13 mouse cellular contexts compared by ENCODE assay signal in genomic region chr16:13921063-13921462, GRCm38 (mm10). TPM values are rescaled to one million over a fixed set of nuclear protein-coding genes. Genes with fewer than 3 reads are reported as not detected.
DNase-seq lines count a peak whose midpoint lies in the region; ATAC-seq and TF ChIP-seq lines count a peak whose summit lies in the region.
"Had no signal": no experiment of that assay in that cellular context is flagged by ENCODE, and none has a peak within 500 bp of the region (broad histone marks: within the 10 kb centered on the region; RNA-seq: fewer than 3 reads in every experiment).

No protein-coding gene starts in this region.

- ATAC-seq in limb, embryonic 14.5 days (ENCODE audit: low FRiP score, low read depth), result 0 out of 2 replicates have a peak, but pooled peaks have one; percentile 19
- no peak for ATAC-seq in neural tube, embryonic 15.5 days (ENCODE audit: low FRiP score)
- ATAC-seq: forebrain, embryonic 16.5 days; intestine, embryonic 15.5 days had no signal

- H3K9me3 ChIP-seq in limb, embryonic 14.5 days (ENCODE audit: control insufficient read depth, low read length), result no peaks in the 10 kb centered on the region
- no peaks in the 10 kb centered on the region for H3K9me3 ChIP-seq in limb, embryonic 10.5 days (replicated peaks)
- 0 out of 2 replicates have a peak, but pooled peaks cover 15% of the 10 kb centered on the region for H3K9me3 ChIP-seq in neural tube, embryonic 15.5 days (replicated peaks)
- H3K9me3 ChIP-seq: intestine, embryonic 15.5 days had no signal

- no peak overlapping the region for H3K9ac ChIP-seq in limb, embryonic 14.5 days (ENCODE audit: low read depth, low read length, severe bottlenecking)
- no peak overlapping the region for H3K9ac ChIP-seq in neural tube, embryonic 15.5 days (replicated peaks)
- H3K9ac ChIP-seq: heart, embryonic 12.5 days; intestine, embryonic 15.5 days had no signal

- WGBS in limb, embryonic 14.5 days, result 85% methylated on average over 6 of the region's 6 CpGs
- 91% methylated on average over 6 of the region's 6 CpGs for WGBS in limb, embryonic 10.5 days
- WGBS in neural tube, embryonic 15.5 days, result 93% methylated on average over 6 of the region's 6 CpGs

- TF ChIP-seq CTCF in embryonic fibroblast, embryonic 13.5 days (IDR thresholded peaks at IDR 0.05; ENCODE audit: borderline replicate concordance, insufficient read depth, low read length), result peak; percentile 18; the same call in 1 of the 2 replicates

- H3K4me1 ChIP-seq in limb, embryonic 14.5 days (ENCODE audit: control insufficient read depth, insufficient read depth, low read length), result no peaks in the 10 kb centered on the region
- no peaks in the 10 kb centered on the region for H3K4me1 ChIP-seq in limb, embryonic 10.5 days
- no peaks in the 10 kb centered on the region for H3K4me1 ChIP-seq in embryonic fibroblast, embryonic 13.5 days (ENCODE audit: control insufficient read depth, insufficient read depth, low read length)
- no peaks in the 10 kb centered on the region for H3K4me1 ChIP-seq in neural tube, embryonic 15.5 days
- H3K4me1 ChIP-seq: heart, embryonic 12.5 days; intestine, embryonic 15.5 days had no signal

- H3K36me3 ChIP-seq in limb, embryonic 14.5 days (ENCODE audit: control insufficient read depth, insufficient read depth, low read length), result no peaks in the 10 kb centered on the region
- H3K36me3 ChIP-seq in limb, embryonic 10.5 days, result no peaks in the 10 kb centered on the region
- peaks cover 6% of the 10 kb centered on the region; the same call in 1 of the 2 replicates for H3K36me3 ChIP-seq in neural tube, embryonic 15.5 days
- H3K36me3 ChIP-seq: heart, embryonic 12.5 days; intestine, embryonic 15.5 days had no signal

- H3K4me2 ChIP-seq in limb, embryonic 14.5 days (replicated peaks; ENCODE audit: low read depth, low read length, severe bottlenecking), result no peak overlapping the region
- no peak overlapping the region for H3K4me2 ChIP-seq in neural tube, embryonic 15.5 days
- H3K4me2 ChIP-seq: heart, embryonic 12.5 days; intestine, embryonic 15.5 days had no signal

- no peak overlapping the region for H3K4me3 ChIP-seq in limb, embryonic 14.5 days (replicated peaks; ENCODE audit: low read length)
- H3K4me3 ChIP-seq in limb, embryonic 10.5 days, result no peak overlapping the region
- H3K4me3 ChIP-seq in embryonic fibroblast, embryonic 13.5 days (ENCODE audit: insufficient read depth, low read length), result no peak overlapping the region
- no peak overlapping the region for H3K4me3 ChIP-seq in neural tube, embryonic 15.5 days (replicated peaks)
- H3K4me3 ChIP-seq: heart, embryonic 12.5 days; intestine, embryonic 15.5 days had no signal

- no peak overlapping the region for H3K27ac ChIP-seq in limb, embryonic 14.5 days (replicated peaks; ENCODE audit: low read depth, low read length)
- no peak overlapping the region for H3K27ac ChIP-seq in limb, embryonic 10.5 days
- H3K27ac ChIP-seq in embryonic fibroblast, embryonic 13.5 days (ENCODE audit: insufficient read depth, low read length), result no peak overlapping the region
- no peak overlapping the region for H3K27ac ChIP-seq in neural tube, embryonic 15.5 days (replicated peaks)
- H3K27ac ChIP-seq: intestine, embryonic 15.5 days had no signal

- no peak for TF ChIP-seq POLR2A in limb, embryonic 14.5 days (IDR thresholded peaks at IDR 0.05; ENCODE audit: borderline replicate concordance, extremely low read depth, insufficient read depth, insufficient read length)
- TF ChIP-seq POLR2A in embryonic fibroblast, embryonic 13.5 days (IDR thresholded peaks at IDR 0.05; ENCODE audit: low read depth, low read length), result no peak

- no peaks in the 10 kb centered on the region for H3K27me3 ChIP-seq in limb, embryonic 14.5 days (ENCODE audit: control insufficient read depth, insufficient read depth, low read length)
- no peaks in the 10 kb centered on the region for H3K27me3 ChIP-seq in limb, embryonic 10.5 days (ENCODE audit: low read depth, poor library complexity, severe bottlenecking)
- no peaks in the 10 kb centered on the region for H3K27me3 ChIP-seq in neural tube, embryonic 15.5 days (replicated peaks)
- H3K27me3 ChIP-seq: heart, embryonic 12.5 days; intestine, embryonic 15.5 days had no signal

- intact Hi-C loops in left cerebral cortex, postnatal 4 days (cut with DNase I), result no loop called here

- peak; percentile 43 to 70 for DNase-seq in adrenal gland, adult (ENCODE audit: inconsistent age in 2 of 2, low spot score in 1 of 2)
- DNase-seq in adrenal gland, postnatal 4 days (ENCODE audit: low spot score in 2 of 2), result no peak
- DNase-seq in limb, embryonic 14.5 days (ENCODE audit: low spot score), result no peak
- no peak for DNase-seq in limb, embryonic 10.5 days (ENCODE audit: low spot score)
- DNase-seq in NIH3T3 (ENCODE audit: low read depth), result peak; percentile 12
- DNase-seq in left cerebral cortex, postnatal 4 days, result no peak
- DNase-seq: B cell, adult 2 months; embryo, embryonic 11 days had no signal

RNA-seq across cellular contexts. Expression of gene Mpv17l, which starts 18.1 kb away (rescaled TPM):
- total RNA-seq in adrenal gland, postnatal 4 days (2021), result 10 to 100 TPM; 11.6 to 13.8 TPM
- polyA plus RNA-seq in limb, embryonic 14.5 days (2012; rRNA removed), result 3.4 and 5.1 TPM in 2 replicates
- 4.0 and 4.3 TPM in 2 replicates for polyA plus RNA-seq in limb, embryonic 14.5 days (2014; fragmentation: Nextera tagmentation; extraction: Ambion mirVana)
- 2.4 and 2.8 TPM in 2 replicates for polyA plus RNA-seq in limb, embryonic 10.5 days (2016; fragmentation: Nextera tagmentation; extraction: Ambion mirVana)
- 4.7 and 5.1 TPM in 2 replicates for polyA plus RNA-seq in embryonic fibroblast, embryonic 13.5 days (2011; ENCODE audit: insufficient read length, low read depth, missing spikeins)
- 10 to 100 TPM; 46.6 to 53.9 TPM for total RNA-seq in left cerebral cortex, postnatal 4 days (2021)
- 40.3 and 46.7 TPM in 2 replicates for polyA plus RNA-seq in neural tube, embryonic 15.5 days (2015; fragmentation: Nextera tagmentation; extraction: Ambion mirVana)

RNA-seq across cellular contexts. Expression of gene Pdxdc1, which starts 18.1 kb away (rescaled TPM):
- 10 to 100 TPM; 85.6 to 92.1 TPM for total RNA-seq in adrenal gland, postnatal 4 days (2021)
- 106 and 109 TPM in 2 replicates for polyA plus RNA-seq in limb, embryonic 14.5 days (2012; rRNA removed)
- polyA plus RNA-seq in limb, embryonic 14.5 days (2014; fragmentation: Nextera tagmentation; extraction: Ambion mirVana), result 105 and 106 TPM in 2 replicates
- 65.1 and 86.5 TPM in 2 replicates for polyA plus RNA-seq in limb, embryonic 10.5 days (2016; fragmentation: Nextera tagmentation; extraction: Ambion mirVana)
- 195 and 220 TPM in 2 replicates for polyA plus RNA-seq in embryonic fibroblast, embryonic 13.5 days (2011; ENCODE audit: insufficient read length, low read depth, missing spikeins)
- total RNA-seq in left cerebral cortex, postnatal 4 days (2021), result 10 to 100 TPM; 79.0 to 79.2 TPM
- polyA plus RNA-seq in neural tube, embryonic 15.5 days (2015; fragmentation: Nextera tagmentation; extraction: Ambion mirVana), result 70.4 and 71.1 TPM in 2 replicates

Comparison
In these comparisons a context has a peak if more than half of its experiments do, and no peak if none do; other contexts are left out.
1. DNase-seq: peak in adrenal gland, adult (2 of 2) and NIH3T3 (single experiment); none in adrenal gland, postnatal 4 days (0 of 2), limb, embryonic 14.5 days (single experiment), limb, embryonic 10.5 days (single experiment) and left cerebral cortex, postnatal 4 days (single experiment).